Mouse (Mus musculus) induced T-regulatory cell, adult 2 months (primary cell): Measurements from ENCODE around the gene Gm21693.
"Not testable (repeated sequence)": the region's sequence is repeated elsewhere in the genome, so short reads cannot be mapped to it uniquely, and the experiment has no call there.

Experiments
- DNase-seq: peaks from one replicate; pipeline ENCODE4 v3.0.0-alpha.2; 2012; ENCODE audit warnings: low read depth

Gm21693 gene

DNA sequence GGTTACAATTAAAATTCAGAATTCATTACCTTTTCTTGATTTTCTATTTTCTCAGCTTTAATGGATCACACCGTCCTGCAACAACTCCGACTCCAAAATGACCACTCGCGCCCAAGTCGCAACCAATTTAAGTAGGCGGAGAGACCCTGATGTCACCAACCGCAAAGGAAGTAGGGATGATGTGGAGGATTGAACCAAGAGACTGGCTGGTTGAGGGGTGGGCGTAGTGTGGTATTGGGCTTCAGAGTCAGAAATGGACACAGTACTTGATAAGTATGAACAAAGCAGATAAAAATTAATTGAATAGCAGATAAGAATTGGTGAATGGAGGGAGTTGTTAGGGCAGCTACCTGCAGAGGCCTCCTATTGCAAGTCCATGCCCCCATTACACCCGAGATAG, at the start of gene Gm21693:
Gene Gm21693 (minus strand): TSS at position 101 of the 400 bp plus-strand sequence.
- DNase-seq = not testable (repeated sequence)

DNA sequence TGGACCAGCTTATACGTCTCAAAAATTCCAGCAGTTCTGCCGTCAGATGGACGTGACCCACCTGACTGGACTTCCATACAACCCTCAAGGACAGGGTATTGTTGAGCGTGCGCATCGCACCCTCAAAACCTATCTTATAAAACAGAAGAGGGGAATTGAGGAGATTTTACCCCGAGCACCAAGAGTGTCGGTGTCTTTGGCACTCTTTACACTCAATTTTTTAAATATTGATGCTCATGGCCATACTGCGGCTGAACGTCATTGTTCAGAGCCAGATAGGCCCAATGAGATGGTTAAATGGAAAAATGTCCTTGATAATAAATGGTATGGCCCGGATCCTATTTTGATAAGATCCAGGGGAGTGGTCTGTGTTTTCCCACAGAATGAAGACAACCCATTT, 4.5 kb downstream of the Gm21693 start:
- DNase-seq = not testable (repeated sequence)

DNA sequence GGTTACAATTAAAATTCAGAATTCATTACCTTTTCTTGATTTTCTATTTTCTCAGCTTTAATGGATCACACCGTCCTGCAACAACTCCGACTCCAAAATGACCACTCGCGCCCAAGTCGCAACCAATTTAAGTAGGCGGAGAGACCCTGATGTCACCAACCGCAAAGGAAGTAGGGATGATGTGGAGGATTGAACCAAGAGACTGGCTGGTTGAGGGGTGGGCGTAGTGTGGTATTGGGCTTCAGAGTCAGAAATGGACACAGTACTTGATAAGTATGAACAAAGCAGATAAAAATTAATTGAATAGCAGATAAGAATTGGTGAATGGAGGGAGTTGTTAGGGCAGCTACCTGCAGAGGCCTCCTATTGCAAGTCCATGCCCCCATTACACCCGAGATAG, 38.8 kb downstream of the Gm21693 start, which contains the start of gene Gm21677:
Gene Gm21677 (minus strand): TSS at position 101 of the 400 bp plus-strand sequence.
- not testable (repeated sequence) for DNase-seq
